Mouse (Mus musculus) ES-Bruce4 (cell line): ENCODE data around the gene Cldn10. TPM values are rescaled to one million over a fixed set of nuclear protein-coding genes. Genes with fewer than 3 reads are reported as not detected.
A peak's percentile ranks its signal among the peaks of the same experiment; 100 is the strongest.

ENCODE experiments used
- H3K27ac ChIP-seq: 2 replicates; pipeline ENCODE4 v1.5.1; 2012; ENCODE audit warnings: low read length, inconsistent platforms; ENCODE audit not compliant: insufficient read depth
- H3K27me3 ChIP-seq: 2 replicates; pipeline ENCODE4 v1.6.1; 2012; ENCODE audit warnings: mild to moderate bottlenecking, low read length, inconsistent platforms; ENCODE audit not compliant: control insufficient read depth, poor library complexity, insufficient read depth, severe bottlenecking
- H3K36me3 ChIP-seq: 2 replicates; pipeline ENCODE4 v1.6.1; 2012; ENCODE audit warnings: inconsistent platforms, mild to moderate bottlenecking, low read length, moderate library complexity; ENCODE audit not compliant: control insufficient read depth, poor library complexity, insufficient read depth, severe bottlenecking
- H3K4me1 ChIP-seq: one replicate; pipeline ENCODE4 v1.8.1; 2011; ENCODE audit warnings: low read length; ENCODE audit not compliant: control insufficient read depth, insufficient read depth
- H3K4me3 ChIP-seq: 2 replicates; pipeline ENCODE4 v1.5.1; 2011; ENCODE audit warnings: low read depth, mild to moderate bottlenecking, low read length
- H3K9ac ChIP-seq: 2 replicates; pipeline ENCODE4 v1.6.1; 2012; ENCODE audit warnings: low read depth, mild to moderate bottlenecking, inconsistent platforms; ENCODE audit not compliant: poor library complexity, severe bottlenecking
- H3K9me3 ChIP-seq: replicated peaks from 2 replicates; pipeline ENCODE4 v1.6.1; 2012; ENCODE audit warnings: mild to moderate bottlenecking, low read length, inconsistent platforms; ENCODE audit not compliant: control insufficient read depth, poor library complexity, insufficient read depth, severe bottlenecking
- CTCF ChIP-seq: IDR thresholded peaks from one replicate; pipeline ENCODE4 v1.8.1; 2011; ENCODE audit warnings: low read depth, low read length
- EP300 ChIP-seq: IDR thresholded peaks from 2 replicates; pipeline ENCODE4 v1.6.1; 2011; ENCODE audit warnings: low read depth, low read length; ENCODE audit not compliant: insufficient read depth
- POLR2A ChIP-seq: IDR thresholded peaks from one replicate; pipeline ENCODE4 v1.8.1; 2011; ENCODE audit warnings: low read length; ENCODE audit not compliant: insufficient read depth
- polyA plus RNA-seq: library from polyadenylated mRNA; stranded (reverse); fragments of >200 nt; gene quantifications from 2 replicates; pipeline ENCODE4 v1.2.4, GENCODE M21; 2011; ENCODE audit warnings: low read depth; ENCODE audit not compliant: missing spikeins, insufficient read depth, insufficient read length

Cldn10 gene
- polyA plus RNA-seq, 1 experiment: not detected

GRCm38 (mm10) chr14:118854371-118855114 lies 66.8 kb downstream of the Cldn10 start:
- peaks cover 7% of the 10 kb centered on the region; the same call in 1 of the 2 replicates for H3K27me3 ChIP-seq
- H3K4me3 ChIP-seq: peak overlapping the region; percentile 74
- no peak overlapping the region for H3K27ac ChIP-seq
- TF ChIP-seq EP300 (no peak), POLR2A (no peak), CTCF (no peak)
- H3K4me1 ChIP-seq: no peaks in the 10 kb centered on the region
- no peaks in the 10 kb centered on the region for H3K9me3 ChIP-seq
- H3K9ac ChIP-seq: 0 out of 2 replicates have a peak overlapping the region, but pooled peaks have one; percentile 5
- no peaks in the 10 kb centered on the region for H3K36me3 ChIP-seq

GRCm38 (mm10) chr14:118855141-118855800 lies 67.6 kb downstream of the Cldn10 start:
- no peak for TF ChIP-seq EP300
- no peak for TF ChIP-seq CTCF
- TF ChIP-seq POLR2A: no peak
- Histone ChIP-seq H3K27me3 (peaks cover 7% of the 10 kb centered on the region; the same call in 1 of the 2 replicates), H3K36me3 (no peaks in the 10 kb centered on the region), H3K4me3 (peak overlapping the region; percentile 74), H3K27ac (no peak overlapping the region), H3K9ac (0 out of 2 replicates have a peak overlapping the region, but pooled peaks have one; percentile 9), H3K9me3 (no peaks in the 10 kb centered on the region), H3K4me1 (no peaks in the 10 kb centered on the region)

GRCm38 (mm10) chr14:118856563-118856962 lies 68.9 kb downstream of the Cldn10 start:
- TF ChIP-seq CTCF (no peak), POLR2A (no peak), EP300 (no peak)
- Histone ChIP-seq H3K27ac (no peak overlapping the region), H3K9ac (no peak overlapping the region), H3K27me3 (peaks cover 7% of the 10 kb centered on the region; the same call in 1 of the 2 replicates), H3K36me3 (no peaks in the 10 kb centered on the region), H3K4me1 (no peaks in the 10 kb centered on the region), H3K4me3 (no peak overlapping the region), H3K9me3 (no peaks in the 10 kb centered on the region)

- no peaks in the 10 kb centered on the region for H3K9me3 ChIP-seq
- no peak overlapping the region for H3K4me3 ChIP-seq
- TF ChIP-seq CTCF: no peak
- no peak for TF ChIP-seq EP300
- no peak for TF ChIP-seq POLR2A
- H3K27me3 ChIP-seq: peaks cover 7% of the 10 kb centered on the region; the same call in 1 of the 2 replicates
- no peaks in the 10 kb centered on the region for H3K36me3 ChIP-seq
- H3K27ac ChIP-seq: no peak overlapping the region
- no peak overlapping the region for H3K9ac ChIP-seq
- H3K4me1 ChIP-seq: no peaks in the 10 kb centered on the region
Observed at GRCm38 (mm10) chr14:118858318-118858717, 70.6 kb downstream of the Cldn10 start.

GRCm38 (mm10) chr14:118862253-118862652 lies 74.5 kb downstream of the Cldn10 start:
- no peak overlapping the region for H3K27ac ChIP-seq
- H3K9me3 ChIP-seq: no peaks in the 10 kb centered on the region
- no peak overlapping the region for H3K4me3 ChIP-seq
- no peaks in the 10 kb centered on the region for H3K27me3 ChIP-seq
- TF ChIP-seq CTCF (no peak), POLR2A (no peak), EP300 (no peak)
- H3K36me3 ChIP-seq: no peaks in the 10 kb centered on the region
- H3K4me1 ChIP-seq: no peaks in the 10 kb centered on the region
- no peak overlapping the region for H3K9ac ChIP-seq

GRCm38 (mm10) chr14:118864905-118865304 lies 77.2 kb downstream of the Cldn10 start:
- TF ChIP-seq EP300 (no peak), CTCF (no peak), POLR2A (no peak)
- Histone ChIP-seq H3K27me3 (no peaks in the 10 kb centered on the region), H3K27ac (no peak overlapping the region), H3K36me3 (no peaks in the 10 kb centered on the region), H3K4me3 (no peak overlapping the region), H3K9ac (no peak overlapping the region), H3K4me1 (no peaks in the 10 kb centered on the region), H3K9me3 (no peaks in the 10 kb centered on the region)
